Mouse (Mus musculus) gonadal fat pad, adult 2 months (tissue): ENCODE measurements around the gene AC109138.7. TPM values are rescaled to one million over a fixed set of nuclear protein-coding genes. Genes with fewer than 3 reads are reported as not detected.
A peak's percentile ranks its signal among the peaks of the same experiment; 100 is the strongest.

Experiments
- DNase-seq: peaks from one replicate; pipeline ENCODE4 v3.0.0-alpha.2; 2012; ENCODE audit warnings: low read depth
- polyA plus RNA-seq: library from polyadenylated mRNA; depleted of rRNA; stranded (reverse); fragments of >200 nt; gene quantifications from 2 replicates; pipeline ENCODE4 v1.2.3, GENCODE M21; 2012

AC109138.7 gene
- polyA plus RNA-seq, 1 experiment: not detected

DNA sequence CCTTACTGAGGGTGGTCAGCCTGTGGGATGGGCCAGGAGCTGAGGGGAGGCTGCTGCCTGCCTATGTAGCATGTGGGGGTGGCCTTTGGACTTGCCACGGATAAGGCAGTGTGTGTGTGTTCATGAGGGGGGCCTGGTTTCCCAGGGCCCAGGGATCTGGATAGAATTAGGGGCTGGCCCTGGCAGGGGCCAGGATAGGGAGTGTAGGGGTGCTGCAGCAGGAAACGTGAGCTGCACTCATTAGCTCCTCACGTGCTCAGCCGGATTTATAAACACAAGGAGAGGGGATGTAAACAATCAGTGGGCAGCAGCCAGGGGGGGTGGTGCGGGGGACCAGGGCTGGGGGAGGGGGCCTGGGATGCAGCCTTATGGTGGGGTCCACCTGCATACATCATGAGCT is 3.0 kb downstream of the AC109138.7 start:
- DNase-seq: no peak

- no peak for DNase-seq
These were observed 3.7 kb downstream of the AC109138.7 start for GRCm38 (mm10) chr19:4217855-4218254.

- no peak for DNase-seq
These were observed 4.1 kb downstream of the AC109138.7 start for GRCm38 (mm10) chr19:4218293-4218692.

DNA sequence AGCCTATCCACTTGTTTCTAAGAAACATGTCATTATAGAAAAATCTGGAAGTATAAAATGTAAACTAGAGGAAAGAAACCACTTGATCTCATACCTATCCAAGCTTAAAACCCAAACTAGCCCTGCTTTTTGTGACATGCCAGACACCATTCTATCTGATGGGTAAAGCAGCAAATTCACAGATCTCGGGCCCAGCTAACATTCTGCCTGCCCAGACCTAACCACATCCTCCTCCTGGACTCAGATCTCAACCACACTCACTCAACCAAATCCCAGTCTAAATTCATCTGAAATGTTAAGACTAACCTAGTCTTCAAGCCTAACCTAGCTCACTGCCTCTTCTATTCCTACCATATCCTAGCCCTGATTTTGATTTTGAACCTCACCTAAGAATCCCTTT is 4.6 kb downstream of the AC109138.7 start:
- DNase-seq: no peak

DNA sequence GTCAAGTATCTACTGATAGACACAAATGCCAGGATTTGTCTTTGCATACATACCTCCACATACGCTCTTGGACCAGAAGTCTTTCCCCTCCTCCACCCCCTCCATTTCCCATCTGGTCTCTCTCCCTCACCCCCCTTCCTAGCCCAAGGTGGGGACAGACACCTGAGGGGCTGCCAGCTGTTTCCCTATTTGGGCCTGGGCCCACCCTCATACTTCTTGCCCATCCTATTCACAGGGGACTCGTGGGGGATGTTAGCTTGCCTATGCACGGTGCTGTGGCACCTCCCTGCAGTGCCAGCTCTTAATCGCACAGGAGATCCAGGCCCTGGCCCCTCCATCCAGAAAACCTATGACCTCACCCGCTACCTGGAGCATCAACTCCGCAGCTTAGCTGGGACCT is 5.8 kb downstream of the AC109138.7 start:
- DNase-seq: no peak

DNA sequence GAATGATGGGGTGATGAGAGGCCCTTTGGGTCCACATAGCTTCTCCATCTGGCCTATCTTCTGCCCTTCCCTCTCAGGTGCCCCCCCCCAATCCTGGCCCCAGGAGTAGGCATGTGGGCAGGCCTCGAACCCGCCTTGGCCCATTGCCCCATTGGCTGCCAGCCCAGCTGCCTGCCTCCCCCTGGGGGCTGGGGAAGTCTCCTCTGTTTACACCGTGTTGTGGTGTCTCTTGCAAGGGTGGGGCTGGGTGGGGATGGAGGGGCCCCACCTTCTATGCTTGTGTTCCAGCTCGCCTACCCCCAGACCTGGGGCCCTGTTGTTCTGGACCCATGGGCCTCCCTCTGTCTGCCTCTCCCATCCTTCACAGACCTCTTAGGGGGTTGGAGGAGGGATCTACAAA is 6.3 kb downstream of the AC109138.7 start:
- no peak for DNase-seq

GRCm38 (mm10) chr19:4220957-4221743 is 7.0 kb downstream of the AC109138.7 start:
- no peak for DNase-seq

DNA sequence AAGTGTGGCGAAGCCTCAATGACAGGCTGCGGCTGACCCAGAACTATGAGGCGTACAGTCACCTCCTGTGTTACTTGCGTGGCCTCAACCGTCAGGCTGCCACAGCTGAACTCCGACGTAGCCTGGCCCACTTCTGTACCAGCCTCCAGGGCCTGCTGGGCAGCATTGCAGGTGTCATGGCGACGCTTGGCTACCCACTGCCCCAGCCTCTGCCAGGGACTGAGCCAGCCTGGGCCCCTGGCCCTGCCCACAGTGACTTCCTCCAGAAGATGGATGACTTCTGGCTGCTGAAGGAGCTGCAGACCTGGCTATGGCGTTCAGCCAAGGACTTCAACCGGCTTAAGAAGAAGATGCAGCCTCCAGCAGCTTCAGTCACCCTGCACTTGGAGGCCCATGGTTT is 8.0 kb downstream of the AC109138.7 start:
- no peak for DNase-seq

DNA sequence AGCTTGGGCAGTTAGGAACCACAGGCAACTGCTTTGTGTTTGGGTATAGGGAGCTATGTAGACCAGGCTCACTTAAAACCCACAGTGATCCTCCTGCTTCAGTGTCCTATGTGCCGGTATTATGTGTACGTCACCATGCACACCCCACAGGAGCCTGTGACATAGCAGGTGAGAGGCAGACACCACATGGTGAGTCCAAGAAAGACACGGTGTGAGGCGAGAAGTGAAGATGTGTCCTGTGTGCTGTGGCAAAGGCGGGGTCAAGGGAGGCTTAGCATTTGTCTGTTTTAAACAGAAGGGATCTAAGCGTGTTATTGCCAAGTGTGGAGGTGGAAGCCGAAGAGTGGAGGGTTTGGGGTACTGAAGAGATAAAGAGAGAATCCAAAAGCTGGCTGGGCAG is 12.6 kb downstream of the AC109138.7 start:
- DNase-seq: no peak

- DNase-seq: no peak
These were observed 13.3 kb downstream of the AC109138.7 start for GRCm38 (mm10) chr19:4227446-4227845.

GRCm38 (mm10) chr19:4227894-4228678 is 13.9 kb downstream of the AC109138.7 start:
- no peak for DNase-seq

DNA sequence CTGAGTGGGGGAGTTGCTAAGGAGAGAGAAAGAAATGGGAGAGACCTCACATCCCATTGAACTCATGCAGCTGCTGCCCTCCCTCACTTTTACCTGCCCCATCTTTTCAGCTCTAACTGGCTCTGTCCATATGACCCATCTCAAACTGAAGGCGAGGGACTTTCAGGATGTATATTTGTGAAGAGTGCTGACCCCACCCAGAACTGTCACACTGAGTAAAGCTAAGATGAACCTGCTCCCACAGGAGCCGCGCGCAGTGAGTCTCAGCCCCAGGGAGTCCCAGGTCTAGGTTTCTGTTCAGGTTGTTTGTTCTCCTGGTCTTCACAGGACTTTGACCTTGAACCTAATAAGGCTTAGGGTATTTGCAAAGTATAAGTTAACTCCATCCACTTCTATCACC is 14.7 kb downstream of the AC109138.7 start:
- DNase-seq: no peak

GRCm38 (mm10) chr19:4229451-4230076 is 15.4 kb downstream of the AC109138.7 start:
- no peak for DNase-seq

DNA sequence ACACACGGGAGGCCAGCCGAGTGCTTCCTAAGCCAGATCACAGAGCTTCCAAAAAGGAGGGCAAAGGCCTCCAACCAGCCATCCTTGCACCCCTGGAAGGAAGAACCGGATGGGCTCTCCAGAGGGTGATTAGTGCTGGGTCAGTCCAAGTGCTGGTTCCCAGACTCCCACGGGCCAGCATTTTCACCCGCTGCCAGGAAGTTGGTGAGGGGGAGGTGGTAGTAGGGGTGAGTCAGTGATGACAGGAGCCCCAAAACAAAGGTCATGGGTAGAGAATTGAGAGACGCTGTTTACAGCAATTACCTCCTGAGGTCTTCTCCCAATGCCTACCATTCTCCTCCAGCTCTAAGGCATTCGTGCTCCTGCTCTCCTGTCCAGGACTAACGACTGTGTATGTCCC is 16.3 kb downstream of the AC109138.7 start:
- DNase-seq: no peak

DNA sequence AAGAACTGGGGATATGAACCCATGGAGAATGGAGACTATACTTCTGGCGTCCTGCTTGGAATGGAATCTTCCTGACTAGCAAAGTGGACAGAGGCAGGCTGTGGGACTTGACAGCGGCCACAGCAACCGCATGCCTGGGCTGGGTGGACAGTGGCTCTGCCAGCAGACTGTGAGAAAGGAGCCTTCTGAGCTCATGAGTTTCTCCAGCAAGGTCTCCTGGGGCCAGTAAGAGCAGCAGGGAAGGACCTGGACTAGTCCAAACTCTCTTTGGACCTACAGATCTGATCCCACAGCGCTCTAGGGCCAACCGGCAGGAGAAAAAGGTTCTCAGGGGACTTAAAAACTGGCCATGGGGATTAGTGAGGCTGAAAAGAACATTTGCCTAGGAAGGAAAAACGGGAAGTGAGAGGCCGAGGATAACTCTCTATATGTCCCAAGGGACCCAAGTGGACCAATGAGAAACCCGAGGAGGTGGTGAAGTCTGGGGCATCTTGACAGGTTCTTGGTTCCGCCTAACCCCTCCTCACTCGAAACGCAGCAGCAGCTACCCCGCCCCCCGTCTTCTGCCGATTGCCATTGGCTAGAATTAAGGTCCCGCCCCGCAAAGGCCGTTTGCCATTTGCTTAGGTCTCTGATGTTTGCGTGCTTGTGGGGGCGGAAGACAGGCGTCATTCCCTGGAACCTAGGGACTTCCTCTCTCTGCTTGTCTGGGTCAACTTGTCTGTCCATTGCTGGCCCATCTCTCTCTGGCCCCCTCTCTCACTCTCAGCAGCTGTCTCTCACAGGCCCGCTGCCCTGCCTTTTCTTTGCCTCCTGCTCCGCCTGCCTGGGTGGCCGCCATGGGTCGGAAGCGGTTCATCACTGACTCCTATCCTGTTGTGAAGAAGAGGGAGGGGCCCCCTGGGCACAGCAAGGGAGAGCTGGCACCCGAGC is 17.4 kb downstream of the AC109138.7 start, which contains the start of gene Pold4:
Gene Pold4 (plus strand): TSS at position 647 of the 933 bp plus-strand sequence.
- peak; percentile 58 for DNase-seq

- no peak for DNase-seq
These were observed 18.0 kb downstream of the AC109138.7 start for GRCm38 (mm10) chr19:4232186-4232572.

- no peak for DNase-seq
These were observed 18.5 kb downstream of the AC109138.7 start for GRCm38 (mm10) chr19:4232651-4233050.

DNA sequence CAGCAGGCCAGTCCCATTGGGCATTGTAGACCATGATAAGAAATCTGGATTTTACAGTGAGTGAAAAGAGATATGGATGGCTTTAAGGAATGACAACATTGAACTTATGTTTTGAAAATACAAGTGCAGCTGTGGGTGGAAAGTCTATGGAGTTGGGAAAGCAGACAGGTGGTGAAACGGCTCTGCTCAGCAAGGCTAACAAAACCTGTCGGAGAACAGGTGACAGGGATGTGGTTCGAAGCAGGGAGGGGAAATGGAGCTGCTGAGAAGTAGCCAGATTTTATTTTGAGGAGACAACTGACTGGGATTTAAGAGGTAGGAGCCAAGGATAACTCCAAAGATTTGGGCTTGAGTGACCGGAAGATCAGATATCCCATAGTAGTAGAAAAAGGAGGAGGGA is 20.4 kb downstream of the AC109138.7 start:
- peak; percentile 37 for DNase-seq

GRCm38 (mm10) chr19:4240247-4240668 is 26.1 kb downstream of the AC109138.7 start:
- no peak for DNase-seq

DNA sequence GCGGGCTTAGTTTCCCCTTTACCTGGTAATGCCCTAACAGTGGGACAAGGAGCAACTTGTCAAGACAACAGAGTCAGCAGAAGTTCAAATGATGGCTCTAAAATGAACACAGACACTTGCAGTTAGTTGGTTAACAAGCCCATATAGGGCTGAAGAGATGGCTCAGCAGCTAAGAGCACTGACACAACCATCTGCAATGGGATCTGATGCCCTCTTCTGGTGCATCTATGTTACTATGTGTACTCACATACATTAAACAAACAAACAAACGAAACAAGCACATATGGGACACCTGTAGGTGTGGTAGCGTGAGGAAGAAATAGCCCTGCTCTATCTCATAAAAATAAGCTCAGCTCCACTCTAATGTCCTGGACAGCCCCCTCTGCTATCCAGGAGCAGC is 28.3 kb downstream of the AC109138.7 start:
- no peak for DNase-seq

DNA sequence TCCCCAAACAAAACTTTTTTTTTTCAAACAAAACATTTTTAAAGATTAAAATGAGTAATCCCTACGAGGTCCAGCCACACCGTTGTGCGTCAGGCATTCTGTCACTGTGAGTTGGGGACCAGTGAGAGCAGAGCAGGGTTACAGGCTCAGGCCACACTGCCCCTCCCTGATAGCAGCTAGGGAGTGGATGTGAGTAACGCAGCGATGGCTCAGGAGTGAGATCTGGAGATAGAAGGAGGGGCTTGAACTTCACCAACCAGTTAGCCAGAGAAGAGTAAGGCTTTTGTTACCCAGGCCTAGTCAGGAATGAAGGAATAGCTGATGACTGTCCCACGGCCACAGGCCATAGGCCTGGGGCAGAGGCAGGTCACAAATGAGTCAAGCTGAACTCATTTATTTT is 30.6 kb downstream of the AC109138.7 start:
- DNase-seq: no peak
